ENCODE assay signal across 8 mouse cellular contexts in the genomic region with DNA sequence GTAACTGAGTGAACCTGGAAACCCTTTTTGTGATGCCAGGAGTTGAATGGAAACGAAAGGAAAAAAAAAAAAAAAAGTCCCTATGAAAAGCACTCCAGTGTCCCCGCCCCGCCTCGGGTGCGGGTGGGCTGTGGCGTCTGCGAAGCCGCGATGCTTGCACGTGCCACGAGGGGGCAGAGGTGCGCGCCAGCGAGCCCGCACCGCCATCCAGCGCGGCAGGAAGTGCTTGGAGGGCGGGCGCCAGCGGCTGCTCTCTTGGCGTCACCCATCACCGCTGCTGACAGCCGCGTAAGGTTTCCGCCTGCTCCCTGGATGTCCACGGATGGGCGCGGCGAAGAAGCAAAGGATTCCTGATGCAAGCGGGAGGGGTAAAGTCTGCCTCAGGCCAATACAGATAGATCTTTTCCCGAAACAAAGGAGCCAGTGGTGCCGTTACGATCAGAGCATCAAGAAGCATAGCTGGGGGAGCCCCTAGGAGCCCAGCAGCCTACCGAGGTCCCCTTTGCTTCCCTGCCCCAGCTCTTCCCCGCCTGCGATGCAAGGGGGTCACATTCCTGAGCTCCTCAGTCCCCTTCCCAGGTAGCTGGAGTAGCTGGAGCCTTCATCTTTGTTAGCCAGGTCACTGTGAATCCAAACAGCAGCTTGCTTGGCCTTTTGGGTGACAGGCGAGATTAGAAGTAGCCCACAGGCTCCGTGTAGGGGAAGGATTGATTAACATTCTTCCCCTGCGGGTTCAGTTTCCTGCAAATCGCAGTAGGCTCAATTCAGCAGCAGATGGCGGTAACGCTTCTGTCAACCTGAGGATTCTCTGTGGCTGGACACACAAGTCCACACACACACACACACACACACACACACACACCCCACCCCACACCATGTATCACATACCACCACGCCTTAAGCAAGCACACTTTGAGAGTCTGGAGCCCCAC.
A peak's percentile ranks its signal among the peaks of the same experiment; 100 is the strongest.
DNase-seq lines count a peak whose midpoint lies in the region; ATAC-seq and TF ChIP-seq lines count a peak whose summit lies in the region.

No protein-coding gene starts in this region.

- H3K36me3 ChIP-seq in heart, embryonic 11.5 days (ENCODE audit: control insufficient read depth, insufficient read depth, low read length) = no peaks in the 10 kb centered on the region
- no peaks in the 10 kb centered on the region for H3K36me3 ChIP-seq in kidney, embryonic 15.5 days
- H3K36me3 ChIP-seq in myocyte (ENCODE audit: control insufficient read depth, insufficient read depth) = no peaks in the 10 kb centered on the region

- no peaks in the 10 kb centered on the region for H3K4me1 ChIP-seq in heart, embryonic 11.5 days (ENCODE audit: control insufficient read depth, insufficient read depth, low read length)
- H3K4me1 ChIP-seq in kidney, embryonic 15.5 days = peaks cover 10% of the 10 kb centered on the region

- peak; percentile 55 for DNase-seq in 416B (ENCODE audit: low read depth)
- DNase-seq in brain, adult 2 months (ENCODE audit: low read depth, low spot score) = peak; percentile 96
- peak; percentile 77 for DNase-seq in liver
- peak; percentile 65 to 87 for DNase-seq in spleen, postnatal 4 days (ENCODE audit: low spot score in 2 of 2)

- ATAC-seq in erythroblast, adult 5-6 weeks (replicated peaks; ENCODE audit: low FRiP score, poor library complexity, severe bottlenecking) = peak; percentile 49; the same call in 1 of the 2 replicates
- ATAC-seq in heart, embryonic 11.5 days (replicated peaks; ENCODE audit: insufficient number of reproducible peaks, low FRiP score, low TSS enrichment) = peak; percentile 83
- ATAC-seq in kidney, embryonic 15.5 days (replicated peaks; ENCODE audit: low FRiP score) = peak; percentile 97

- H3K4me3 ChIP-seq in heart, embryonic 11.5 days (ENCODE audit: low read depth, low read length) = peak overlapping the region; percentile 57
- peak overlapping the region; percentile 48 for H3K4me3 ChIP-seq in kidney, embryonic 15.5 days (replicated peaks)
- H3K4me3 ChIP-seq in myocyte = peak overlapping the region; percentile 38

- H3K79me2 ChIP-seq in myocyte (ENCODE audit: control insufficient read depth, insufficient read depth) = no peaks in the 10 kb centered on the region

- H3K27me3 ChIP-seq in heart, embryonic 11.5 days (ENCODE audit: control insufficient read depth, insufficient read depth, low read length) = no peaks in the 10 kb centered on the region
- no peaks in the 10 kb centered on the region for H3K27me3 ChIP-seq in kidney, embryonic 15.5 days
- no peaks in the 10 kb centered on the region for H3K27me3 ChIP-seq in myocyte (ENCODE audit: control insufficient read depth, insufficient read depth, insufficient read length)

- H3ac ChIP-seq in myocyte (ENCODE audit: control insufficient read depth, insufficient read length) = peak overlapping the region; percentile 2

- H3K4me2 ChIP-seq in heart, embryonic 11.5 days = peak overlapping the region; percentile 85
- peak overlapping the region; percentile 94 for H3K4me2 ChIP-seq in kidney, embryonic 15.5 days
- H3K4me2 ChIP-seq in myocyte (ENCODE audit: low read depth) = peak overlapping the region; percentile 98

- H3K27ac ChIP-seq in heart, embryonic 11.5 days (ENCODE audit: low read depth, low read length) = peak overlapping the region; percentile 96
- H3K27ac ChIP-seq in kidney, embryonic 15.5 days = peak overlapping the region; percentile 95

- under 1% methylated on average over 44 of the region's 44 CpGs for WGBS in heart, embryonic 11.5 days (ENCODE audit: insufficient replicate concordance)
- WGBS in kidney, embryonic 15.5 days = 1% methylated on average over 44 of the region's 44 CpGs

- peak; percentile 67 for TF ChIP-seq POLR2A in myocyte (IDR thresholded peaks at IDR 0.05; ENCODE audit: insufficient read length, low read depth)

- H3K9me3 ChIP-seq in heart, embryonic 11.5 days (replicated peaks; ENCODE audit: control insufficient read depth, low read length) = no peaks in the 10 kb centered on the region
- no peaks in the 10 kb centered on the region for H3K9me3 ChIP-seq in kidney, embryonic 15.5 days (replicated peaks)

- H3K9ac ChIP-seq in heart, embryonic 11.5 days (ENCODE audit: low read depth, low read length) = peak overlapping the region; percentile 88
- peak overlapping the region; percentile 57 for H3K9ac ChIP-seq in kidney, embryonic 15.5 days

TF ChIP-seq in myocyte, 11 proteins besides CTCF, POLR2A, EP300 and RAD21:
- TF ChIP-seq TCF3 (IDR thresholded peaks at IDR 0.05; ENCODE audit: insufficient read length, low read depth) (no peak), MYOD1 (IDR thresholded peaks at IDR 0.05; ENCODE audit: control insufficient read depth in 1 of 3, insufficient read length in 2 of 3, low read depth in 2 of 3) (peak in 2 of 3 experiments; percentile 38 to 79), MYOG (IDR thresholded peaks at IDR 0.05; ENCODE audit: control insufficient read depth in 1 of 3, insufficient read depth in 1 of 3, insufficient read length in 2 of 3, low read depth in 2 of 3) (peak in 1 of 3 experiments; percentile 64), CEBPB (IDR thresholded peaks at IDR 0.05; ENCODE audit: insufficient read depth, poor library complexity, severe bottlenecking) (no peak), SRF (IDR thresholded peaks at IDR 0.05; ENCODE audit: control insufficient read depth, insufficient read length, low read depth) (no peak), E2F4 (IDR thresholded peaks at IDR 0.05; ENCODE audit: insufficient read depth) (no peak), REST (IDR thresholded peaks at IDR 0.05; ENCODE audit: insufficient read depth, insufficient read length) (no peak), TCF12 (IDR thresholded peaks at IDR 0.05; ENCODE audit: insufficient read depth, poor library complexity, severe bottlenecking) (no peak), POLR2AphosphoS2 (IDR thresholded peaks at IDR 0.05; ENCODE audit: insufficient read length, low read depth) (peak; percentile 66), USF1 (IDR thresholded peaks at IDR 0.05; ENCODE audit: low read depth) (no peak), MAX (IDR thresholded peaks at IDR 0.05; ENCODE audit: low read depth) (no peak)

Comparison
In these comparisons a context has a peak if more than half of its experiments do, and no peak if none do; other contexts are left out.
1. Peak in every context shown above with its lines: DNase-seq, ATAC-seq, H3K4me3 ChIP-seq and H3K27ac ChIP-seq.